Mouse (Mus musculus): ENCODE measurements around the gene Phykpl. TPM values are rescaled to one million over a fixed set of nuclear protein-coding genes. Genes with fewer than 3 reads are reported as not detected.
"Not testable (repeated sequence)": the region's sequence is repeated elsewhere in the genome, so short reads cannot be mapped to it uniquely, and the experiment has no call there.

Gene Phykpl
- polyA plus RNA-seq, 1 experiment from 2014 or later: 15.9 TPM

DNA sequence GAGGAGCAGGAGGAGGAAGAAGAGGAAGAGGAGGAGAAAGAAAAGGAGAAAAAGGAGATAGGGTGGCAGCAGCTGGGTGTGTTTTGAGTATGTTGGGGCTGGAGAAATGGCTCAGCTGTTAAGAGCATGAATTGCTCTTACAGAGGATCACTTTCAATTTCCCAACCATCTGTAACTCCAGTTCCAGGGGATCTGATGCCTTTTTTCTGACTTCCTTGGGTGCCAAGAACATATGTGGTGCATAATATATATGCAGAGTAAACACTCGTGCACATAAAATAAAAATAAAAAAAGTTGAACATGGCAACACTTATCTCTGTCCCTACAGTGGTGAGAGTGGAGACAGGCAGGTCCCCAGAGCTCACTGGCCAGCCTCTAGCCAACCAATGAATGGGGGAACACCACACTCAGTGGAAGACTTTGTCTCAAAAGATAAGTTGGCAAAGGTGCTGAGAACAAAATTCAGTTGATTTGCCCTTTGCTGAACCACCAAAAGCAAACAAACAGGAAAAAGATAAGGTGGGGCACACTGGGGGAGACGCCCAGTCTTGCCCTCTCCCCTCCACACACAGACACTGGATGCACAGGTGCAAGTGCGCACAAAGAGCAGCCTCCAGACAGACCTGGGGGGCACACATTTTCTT is 24.8 kb downstream of the Phykpl start:
- Histone ChIP-seq H3K9me3 (no peaks in the 10 kb centered on the region), H3K4me3 (no peak overlapping the region), H3K4me1 (peaks cover 18% of the 10 kb centered on the region), H3K36me3 (replicated peaks) (peaks cover 18% of the 10 kb centered on the region), H3K27me3 (ENCODE audit: poor library complexity, severe bottlenecking) (no peaks in the 10 kb centered on the region), H3K27ac (no peak overlapping the region)
- WGBS: 87% methylated on average over 3 of the region's 3 CpGs
- DNase-seq (ENCODE audit: extremely low spot score, low spot score): no peak

DNA sequence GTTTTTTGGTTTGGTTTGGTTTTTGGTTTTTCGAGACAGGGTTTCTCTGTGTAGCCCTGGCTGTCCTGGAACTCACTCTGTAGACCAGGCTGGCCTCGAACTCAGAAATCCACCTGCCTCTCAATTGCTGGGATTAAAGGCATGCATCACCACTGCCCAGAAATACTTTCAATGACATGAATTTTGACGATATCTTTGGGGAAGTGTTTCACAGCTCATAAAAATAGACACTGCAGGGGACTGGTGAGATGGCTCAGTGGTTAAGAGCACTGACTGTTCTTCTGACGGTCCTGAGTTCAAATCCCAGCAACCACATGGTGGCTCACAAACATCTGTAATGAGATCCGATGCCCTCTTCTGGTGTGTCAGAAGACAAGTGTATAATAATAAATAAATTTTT is 25.4 kb downstream of the Phykpl start:
- H3K4me3 ChIP-seq; H3K27ac ChIP-seq; H3K9me3 ChIP-seq; DNase-seq (ENCODE audit: extremely low spot score, low spot score); H3K27me3 ChIP-seq (ENCODE audit: poor library complexity, severe bottlenecking): not testable (repeated sequence)
- 90% methylated on average over 5 of the region's 5 CpGs for WGBS
- peaks cover 12% of the 10 kb centered on the region for H3K36me3 ChIP-seq (replicated peaks)
- H3K4me1 ChIP-seq: peaks cover 18% of the 10 kb centered on the region

DNA sequence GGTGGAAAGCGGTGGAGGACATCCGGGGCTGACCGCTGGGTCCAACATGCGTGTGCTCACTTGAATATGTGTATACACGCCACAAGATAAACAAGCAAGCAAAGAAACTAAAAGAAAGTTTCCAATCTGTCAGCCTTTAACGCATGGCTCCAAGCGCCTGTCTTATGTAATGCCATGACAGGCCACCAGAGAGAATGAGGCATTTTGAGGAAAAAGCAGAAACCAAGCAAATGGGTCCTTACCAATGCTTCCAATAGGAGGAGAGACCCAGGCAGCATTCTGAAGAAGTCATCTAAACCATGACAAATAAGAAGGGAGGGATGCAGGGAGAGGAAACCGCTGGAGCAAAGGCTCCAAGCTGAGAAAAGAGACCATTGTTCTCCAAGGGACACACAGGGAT is 29.7 kb downstream of the Phykpl start:
- Histone ChIP-seq H3K9me3 (no peaks in the 10 kb centered on the region), H3K27ac (no peak overlapping the region), H3K4me3 (no peak overlapping the region), H3K36me3 (replicated peaks) (no peaks in the 10 kb centered on the region), H3K4me1 (peaks cover 19% of the 10 kb centered on the region), H3K27me3 (ENCODE audit: poor library complexity, severe bottlenecking) (no peaks in the 10 kb centered on the region)
- no peak for DNase-seq (ENCODE audit: extremely low spot score, low spot score)
- 82% methylated on average over 8 of the region's 8 CpGs for WGBS

DNA sequence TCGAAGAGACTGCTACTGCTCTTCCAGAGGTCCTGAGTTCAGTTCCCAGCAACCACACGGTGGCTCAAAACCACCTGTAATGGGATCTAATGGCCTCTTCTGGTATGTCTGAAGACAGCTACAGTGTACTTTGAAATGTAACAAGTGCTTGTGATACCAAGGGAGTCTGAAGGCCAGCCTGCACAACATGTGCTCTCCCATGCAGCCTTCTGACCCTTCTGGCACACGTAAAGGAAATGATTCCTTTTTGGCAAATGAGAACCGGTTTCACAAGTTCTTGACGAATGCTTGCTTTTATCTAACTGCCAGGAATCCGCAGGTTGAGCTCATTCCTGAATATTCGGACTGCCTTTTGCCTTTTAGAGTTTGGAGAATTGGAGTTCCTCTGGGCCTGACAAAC is 30.6 kb downstream of the Phykpl start:
- Histone ChIP-seq H3K9me3 (no peaks in the 10 kb centered on the region), H3K36me3 (replicated peaks) (no peaks in the 10 kb centered on the region), H3K4me1 (peaks cover 22% of the 10 kb centered on the region), H3K4me3 (peak overlapping the region; percentile 43), H3K27me3 (ENCODE audit: poor library complexity, severe bottlenecking) (no peaks in the 10 kb centered on the region), H3K27ac (peak overlapping the region; percentile 83)
- 55% methylated on average over 7 of the region's 7 CpGs for WGBS
- DNase-seq (ENCODE audit: extremely low spot score, low spot score): no peak

DNA sequence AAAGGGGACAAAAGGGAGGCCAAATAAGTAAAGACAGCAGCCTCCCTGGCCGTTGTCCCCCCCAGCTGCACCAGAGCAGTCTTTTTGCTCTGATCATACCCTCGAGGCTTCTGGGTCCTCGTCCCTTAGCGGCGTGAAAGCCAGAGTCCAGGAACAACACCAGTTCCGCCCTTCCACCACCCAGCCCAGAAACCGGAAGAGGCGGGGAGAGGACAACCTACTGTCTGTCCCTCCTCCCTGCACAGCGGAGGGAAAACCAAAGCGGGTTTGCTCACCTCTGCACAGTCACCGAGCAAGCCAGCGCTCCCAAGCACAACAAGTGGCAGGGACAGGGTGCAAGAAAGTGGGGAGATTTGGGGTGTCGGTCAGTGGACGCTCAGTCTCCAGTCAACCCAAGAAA is 31.0 kb downstream of the Phykpl start:
- no peaks in the 10 kb centered on the region for H3K36me3 ChIP-seq (replicated peaks)
- H3K27me3 ChIP-seq (ENCODE audit: poor library complexity, severe bottlenecking): no peaks in the 10 kb centered on the region
- H3K4me3 ChIP-seq: peak overlapping the region; percentile 43
- DNase-seq (ENCODE audit: extremely low spot score, low spot score): peak; percentile 72
- WGBS: 4% methylated on average over 14 of the region's 14 CpGs
- H3K9me3 ChIP-seq: no peaks in the 10 kb centered on the region
- peak overlapping the region; percentile 83 for H3K27ac ChIP-seq
- H3K4me1 ChIP-seq: peaks cover 26% of the 10 kb centered on the region

DNA sequence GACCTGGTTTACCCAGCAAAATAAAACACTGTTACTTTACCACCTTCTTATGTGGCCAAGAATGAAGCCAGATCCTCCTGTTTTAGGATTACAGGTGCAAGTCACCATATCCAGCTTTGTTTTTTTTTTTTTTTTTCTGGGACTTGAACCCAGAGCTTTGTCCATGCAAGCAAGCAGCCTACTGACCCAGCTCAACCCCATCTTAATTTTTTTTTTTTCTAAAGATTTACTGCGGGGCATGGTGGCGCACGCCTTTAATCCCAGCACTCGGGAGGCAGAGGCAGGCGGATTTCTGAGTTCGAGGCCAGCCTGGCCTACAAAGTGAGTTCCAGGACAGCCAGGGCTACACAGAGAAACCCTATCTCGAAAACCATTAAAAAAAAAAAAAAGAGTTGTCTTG is 31.6 kb downstream of the Phykpl start:
- H3K9me3 ChIP-seq; H3K27me3 ChIP-seq (ENCODE audit: poor library complexity, severe bottlenecking); DNase-seq (ENCODE audit: extremely low spot score, low spot score); H3K36me3 ChIP-seq (replicated peaks): not testable (repeated sequence)
- H3K4me3 ChIP-seq: peak overlapping the region; percentile 43
- WGBS: 92% methylated on average over 7 of the region's 7 CpGs
- peaks cover 32% of the 10 kb centered on the region for H3K4me1 ChIP-seq
- peak overlapping the region; percentile 83 for H3K27ac ChIP-seq

DNA sequence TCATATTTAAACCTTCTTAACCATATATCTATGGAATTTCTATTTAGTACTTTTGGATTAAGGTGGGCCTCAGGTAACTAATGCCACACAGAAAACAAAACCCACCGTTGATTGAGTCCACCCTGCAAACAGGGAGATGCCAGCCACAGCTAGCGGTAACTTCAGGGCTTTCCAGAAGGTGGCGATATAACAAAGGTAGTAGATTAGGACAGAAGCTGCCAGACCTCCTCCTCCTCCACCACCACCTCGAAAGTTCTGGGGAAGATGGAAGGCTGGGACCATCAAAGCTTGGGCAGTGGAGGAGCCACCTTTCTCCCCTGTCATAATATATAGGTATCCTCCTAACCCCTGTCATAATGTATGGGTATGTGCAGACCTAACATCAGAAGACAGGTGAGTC is 33.1 kb downstream of the Phykpl start:
- WGBS: 10% methylated on average over 4 of the region's 4 CpGs
- Histone ChIP-seq H3K27ac (no peak overlapping the region), H3K36me3 (replicated peaks) (peaks cover 20% of the 10 kb centered on the region), H3K9me3 (no peaks in the 10 kb centered on the region), H3K4me1 (peaks cover 40% of the 10 kb centered on the region), H3K27me3 (ENCODE audit: poor library complexity, severe bottlenecking) (no peaks in the 10 kb centered on the region), H3K4me3 (no peak overlapping the region)
- DNase-seq (ENCODE audit: extremely low spot score, low spot score): peak; percentile 53

DNA sequence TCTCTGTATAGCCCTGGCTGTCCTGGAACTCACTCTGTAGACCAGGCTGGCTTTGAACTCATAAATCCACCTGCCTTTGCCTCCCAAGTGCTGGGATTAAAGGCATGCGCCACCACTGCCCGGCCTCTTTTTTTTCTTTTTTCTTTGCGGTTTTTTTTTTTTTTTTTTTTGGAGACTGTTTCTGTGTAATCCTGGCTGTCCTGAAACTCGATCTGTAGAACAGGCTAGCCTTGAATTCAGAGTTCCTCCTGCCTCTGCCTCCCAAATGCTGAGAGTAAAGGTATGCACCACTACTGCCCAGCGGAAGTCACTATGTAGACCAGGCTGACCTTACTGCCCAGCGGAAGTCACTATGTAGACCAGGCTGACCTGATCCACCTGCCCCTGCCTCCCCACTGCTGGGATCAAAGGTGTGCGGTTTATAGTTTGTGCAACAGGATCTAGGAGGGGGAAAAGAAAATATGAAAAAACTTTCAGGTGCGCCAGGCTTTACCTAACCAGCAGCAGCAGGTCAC is 34.4 kb downstream of the Phykpl start:
- Histone ChIP-seq H3K36me3 (replicated peaks) (peaks cover 32% of the 10 kb centered on the region), H3K4me3 (peak overlapping the region; percentile 91), H3K9me3 (no peaks in the 10 kb centered on the region), H3K27ac (peak overlapping the region; percentile 89), H3K27me3 (ENCODE audit: poor library complexity, severe bottlenecking) (no peaks in the 10 kb centered on the region), H3K4me1 (peaks cover 40% of the 10 kb centered on the region)
- no peak for DNase-seq (ENCODE audit: extremely low spot score, low spot score)
- WGBS: 53% methylated on average over 8 of the region's 8 CpGs

DNA sequence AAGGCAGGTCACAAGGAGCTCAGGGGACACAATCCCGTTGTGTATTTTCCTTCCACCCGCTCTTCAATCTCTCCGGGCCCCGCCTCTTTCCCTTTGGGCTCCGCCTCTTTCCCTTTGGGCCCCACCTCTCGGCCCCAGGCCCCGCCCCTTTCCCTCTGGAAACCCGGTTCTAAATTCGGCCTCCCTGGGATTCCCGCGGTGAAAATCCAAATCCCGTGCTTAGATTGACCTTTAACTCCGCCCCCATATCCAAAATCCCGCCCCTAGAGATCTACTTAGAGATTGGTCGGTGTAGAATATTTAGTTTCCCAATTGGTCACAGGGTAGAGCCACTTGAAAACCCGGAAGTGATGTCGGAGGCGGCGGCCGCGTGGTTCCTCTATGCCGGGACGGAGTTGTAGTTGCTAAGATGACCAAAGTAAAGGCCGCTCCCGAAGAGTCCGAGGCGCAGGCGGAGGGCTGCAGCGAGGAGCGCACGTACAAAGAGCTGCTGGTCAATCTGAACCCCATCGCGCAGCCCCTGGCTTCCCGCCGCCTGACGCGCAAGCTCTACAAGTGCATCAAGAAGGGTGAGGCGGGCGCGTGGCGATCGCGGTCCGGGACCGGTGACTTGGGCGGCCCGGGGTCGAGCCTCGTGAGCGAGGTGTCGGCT is 35.0 kb downstream of the Phykpl start, which contains the start of gene Nhp2:
Nhp2 (plus strand) TSS at position 327 of the 652 bp plus-strand sequence.
- Histone ChIP-seq H3K36me3 (replicated peaks) (peaks cover 38% of the 10 kb centered on the region), H3K27ac (peak within 1 kb of the TSS; percentile 89), H3K9me3 (no peaks in the 10 kb centered on the region), H3K4me1 (peaks cover 38% of the 10 kb centered on the region), H3K4me3 (peak within 1 kb of the TSS; percentile 91), H3K27me3 (ENCODE audit: poor library complexity, severe bottlenecking) (no peaks in the 10 kb centered on the region)
- under 1% methylated on average over 51 of the region's 51 CpGs for WGBS
- DNase-seq (ENCODE audit: extremely low spot score, low spot score): peak; percentile 94

DNA sequence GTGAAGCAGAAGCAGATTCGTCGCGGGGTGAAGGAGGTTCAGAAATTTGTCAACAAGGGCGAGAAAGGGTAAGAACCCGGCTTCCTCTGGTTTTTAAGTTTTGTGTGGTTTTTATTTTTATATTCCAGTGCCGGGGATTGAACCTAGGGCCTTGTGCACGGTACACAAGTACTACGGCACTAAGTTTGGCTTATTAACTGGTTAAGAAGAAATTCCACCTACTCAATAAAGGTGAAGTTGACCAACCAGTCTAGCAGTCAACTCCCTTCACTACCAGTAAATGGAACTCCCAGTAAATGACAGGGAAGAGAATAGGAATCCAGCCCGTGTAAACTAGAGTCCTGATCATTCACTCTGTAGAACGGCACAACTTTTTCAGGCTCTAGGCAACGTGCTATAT is 35.5 kb downstream of the Phykpl start:
- no peaks in the 10 kb centered on the region for H3K9me3 ChIP-seq
- H3K36me3 ChIP-seq (replicated peaks): peaks cover 44% of the 10 kb centered on the region
- WGBS: 4% methylated on average over 11 of the region's 11 CpGs
- no peak for DNase-seq (ENCODE audit: extremely low spot score, low spot score)
- no peaks in the 10 kb centered on the region for H3K27me3 ChIP-seq (ENCODE audit: poor library complexity, severe bottlenecking)
- peaks cover 33% of the 10 kb centered on the region for H3K4me1 ChIP-seq
- H3K4me3 ChIP-seq: peak overlapping the region; percentile 91
- peak overlapping the region; percentile 89 for H3K27ac ChIP-seq

DNA sequence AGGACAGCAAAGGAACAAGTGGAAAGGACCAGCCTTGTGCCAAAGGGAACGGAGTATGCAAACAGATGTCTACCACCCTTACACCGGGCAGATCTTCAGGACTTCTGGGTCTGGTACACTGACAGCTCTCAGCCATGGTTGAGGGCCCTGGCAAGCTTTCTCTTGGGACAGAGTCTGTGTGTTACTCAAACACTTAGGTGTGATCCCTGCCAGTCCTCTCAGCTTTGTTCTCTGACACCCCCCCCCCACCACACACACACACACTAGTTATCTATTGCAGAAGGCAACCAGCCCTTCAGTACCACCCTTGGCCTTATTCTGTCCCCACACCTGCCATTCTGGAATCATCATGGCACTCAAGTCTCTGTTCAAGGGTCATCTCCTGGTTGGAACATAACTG is 37.2 kb downstream of the Phykpl start:
- no peak for DNase-seq (ENCODE audit: extremely low spot score, low spot score)
- H3K36me3 ChIP-seq (replicated peaks): peaks cover 60% of the 10 kb centered on the region
- 96% methylated on average over 2 of the region's 2 CpGs for WGBS
- H3K9me3 ChIP-seq: no peaks in the 10 kb centered on the region
- no peak overlapping the region for H3K27ac ChIP-seq
- peak overlapping the region; percentile 91; the same call in 1 of the 2 replicates for H3K4me3 ChIP-seq
- peaks cover 23% of the 10 kb centered on the region for H3K4me1 ChIP-seq
- H3K27me3 ChIP-seq (ENCODE audit: poor library complexity, severe bottlenecking): no peaks in the 10 kb centered on the region

DNA sequence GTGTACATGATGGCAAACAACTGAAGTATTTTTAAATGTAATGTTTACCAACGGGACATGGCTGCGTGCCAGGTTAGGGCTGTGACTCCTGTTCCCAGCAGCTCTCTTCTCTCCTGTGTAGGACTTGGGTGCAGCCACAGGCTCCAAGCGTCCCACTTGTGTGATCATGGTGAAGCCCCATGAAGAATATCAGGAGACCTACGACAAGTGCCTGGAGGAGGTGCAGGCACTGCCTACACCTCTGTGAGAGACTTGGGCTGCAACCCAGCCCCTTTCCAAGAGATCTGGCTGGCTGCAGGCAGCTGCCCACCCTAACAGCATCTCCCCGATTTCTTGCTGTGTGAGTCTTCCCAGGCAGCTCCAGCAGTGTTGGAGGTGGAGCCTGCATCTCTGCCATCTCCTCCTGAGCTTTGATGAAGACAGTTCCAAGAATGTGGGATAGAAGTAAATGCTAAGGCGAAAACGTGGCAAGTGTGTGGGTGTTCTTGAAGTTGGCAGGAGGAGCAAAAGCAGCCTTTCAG is 38.5 kb downstream of the Phykpl start:
- Histone ChIP-seq H3K9me3 (no peaks in the 10 kb centered on the region), H3K27me3 (ENCODE audit: poor library complexity, severe bottlenecking) (no peaks in the 10 kb centered on the region), H3K36me3 (replicated peaks) (peaks cover 73% of the 10 kb centered on the region), H3K27ac (no peak overlapping the region), H3K4me1 (peaks cover 23% of the 10 kb centered on the region), H3K4me3 (no peak overlapping the region)
- DNase-seq (ENCODE audit: extremely low spot score, low spot score): no peak
- WGBS: 89% methylated on average over 7 of the region's 7 CpGs

DNA sequence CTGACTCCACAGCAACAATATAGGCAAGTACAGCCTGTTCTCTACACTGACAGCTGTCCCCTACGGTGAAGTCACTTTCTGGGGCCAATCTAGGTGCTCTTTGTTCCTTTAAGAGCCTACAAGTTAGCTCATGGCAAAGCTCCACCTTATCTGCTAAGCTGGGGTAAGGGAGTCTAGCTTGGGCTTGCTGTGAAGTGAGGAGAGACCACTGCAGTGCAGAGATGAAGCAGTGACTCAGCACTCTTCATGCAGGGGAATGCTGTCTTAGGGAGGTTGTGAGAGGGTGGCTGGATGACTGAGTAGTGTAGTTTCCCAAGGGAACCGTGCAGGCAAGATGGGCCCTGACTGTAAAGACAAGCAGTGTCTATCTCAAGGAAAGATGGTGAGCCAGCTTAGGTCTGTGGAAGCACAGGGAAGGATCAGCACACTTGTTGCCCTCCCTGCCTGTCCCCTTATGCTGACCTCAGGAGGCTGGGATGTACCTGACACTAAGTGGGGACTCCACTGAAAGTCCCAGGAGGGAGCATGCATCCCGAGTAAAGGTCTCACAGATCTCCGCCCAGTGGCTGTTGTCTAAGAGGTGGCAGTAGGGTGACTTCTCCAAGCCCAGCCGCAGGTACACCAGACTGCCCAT is 40.7 kb downstream of the Phykpl start:
- Histone ChIP-seq H3K4me1 (peaks cover 16% of the 10 kb centered on the region), H3K27me3 (ENCODE audit: poor library complexity, severe bottlenecking) (no peaks in the 10 kb centered on the region), H3K36me3 (replicated peaks) (peaks cover 90% of the 10 kb centered on the region), H3K9me3 (no peaks in the 10 kb centered on the region), H3K27ac (no peak overlapping the region), H3K4me3 (no peak overlapping the region)
- DNase-seq (ENCODE audit: extremely low spot score, low spot score): no peak
- 88% methylated on average over 5 of the region's 5 CpGs for WGBS

Measured in forebrain, embryonic 10.5 days (tissue).